Mouse (Mus musculus) heart, postnatal 0 days (tissue): ENCODE results near the gene Tssk2.

Source experiments
- CTCF ChIP-seq: IDR thresholded peaks from 2 replicates; pipeline ENCODE4 v1.5.1; 2016; ENCODE audit warnings: antibody characterized with exemption, control low read depth, low read depth
- EP300 ChIP-seq: IDR thresholded peaks from 2 replicates; pipeline ENCODE4 v1.6.1; 2016; ENCODE audit warnings: antibody characterized with exemption, low read depth

DNA sequence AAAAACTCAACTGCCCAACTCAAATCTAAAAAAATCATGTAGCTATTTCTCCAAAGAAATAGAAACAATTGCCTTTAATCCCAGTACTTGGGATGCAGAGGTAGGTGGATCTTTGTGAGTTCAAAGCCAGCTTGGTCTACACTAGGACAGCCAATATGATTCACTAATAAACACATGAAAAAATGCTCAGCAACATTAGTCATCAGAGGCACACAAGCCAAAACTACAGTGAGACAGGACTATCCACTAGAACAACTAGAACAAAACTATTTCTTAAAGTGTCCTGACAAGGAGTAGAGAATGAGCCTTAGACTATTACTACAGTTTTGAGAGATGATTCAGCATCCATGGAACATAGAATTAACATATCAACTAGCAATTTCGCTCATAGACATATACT lies 22.3 kb upstream of the Tssk2 start:
- no peak for TF ChIP-seq CTCF
- TF ChIP-seq EP300, result no peak
